Mouse (Mus musculus) layer of hippocampus, postnatal 25 days (tissue): ENCODE results near the gene Itpr1. TPM values are rescaled to one million over a fixed set of nuclear protein-coding genes. Genes with fewer than 3 reads are reported as not detected.

Experiments
- DNase-seq, 2 experiments: peaks; one replicate each; pipeline ENCODE4 v3.0.0; 2022; ENCODE audit warnings: mixed read lengths in 2 of 2, low spot score in 1 of 2; ENCODE audit errors: extremely low spot score in 1 of 2
- total RNA-seq, 2 experiments: library from RNA; stranded (reverse); gene quantifications; 2 replicates each; pipeline ENCODE4 v1.2.3; 2021

Gene Itpr1
- total RNA-seq, 2 experiments from 2014 or later: 258 to 259 TPM

DNA sequence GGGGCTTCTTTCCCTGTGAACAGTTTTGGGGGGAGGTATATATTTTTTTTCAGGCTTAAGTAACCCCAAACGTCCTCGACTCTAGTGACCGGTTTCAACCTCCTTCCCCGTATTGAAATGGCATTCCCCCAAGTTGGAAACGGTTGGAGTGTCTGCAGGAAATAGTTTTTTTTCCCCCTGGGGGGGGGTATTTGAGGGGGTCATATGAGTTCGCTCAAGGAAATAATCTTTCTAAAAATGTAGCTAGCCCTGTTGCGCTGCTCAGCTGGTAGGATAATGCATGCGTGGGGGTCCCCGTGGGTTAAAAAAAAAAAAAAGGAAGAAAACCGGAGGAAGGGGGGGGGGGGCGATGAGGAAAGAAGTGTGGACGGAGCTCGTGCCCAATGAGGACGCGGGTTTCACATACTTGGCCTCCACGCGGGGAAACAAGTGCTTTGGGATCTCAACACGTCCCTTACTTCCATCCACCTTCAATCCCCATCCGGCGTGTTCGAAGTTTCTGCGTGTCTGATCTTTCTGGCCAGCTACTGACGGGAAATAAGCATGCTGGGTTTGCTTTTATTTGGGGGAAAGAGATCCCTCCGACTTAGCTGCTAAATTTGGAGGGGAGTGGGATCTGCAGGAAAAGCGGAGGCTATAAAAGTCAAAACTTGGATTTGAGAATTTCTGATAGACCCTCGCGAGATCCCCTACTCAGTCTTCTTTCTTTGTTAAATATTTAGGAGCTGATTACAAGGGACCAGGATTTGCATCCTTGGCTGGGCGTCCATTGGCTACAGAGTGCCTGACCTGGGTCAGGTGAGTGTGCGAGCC, 791 bp downstream of the Itpr1 start:
- no peak for DNase-seq

DNA sequence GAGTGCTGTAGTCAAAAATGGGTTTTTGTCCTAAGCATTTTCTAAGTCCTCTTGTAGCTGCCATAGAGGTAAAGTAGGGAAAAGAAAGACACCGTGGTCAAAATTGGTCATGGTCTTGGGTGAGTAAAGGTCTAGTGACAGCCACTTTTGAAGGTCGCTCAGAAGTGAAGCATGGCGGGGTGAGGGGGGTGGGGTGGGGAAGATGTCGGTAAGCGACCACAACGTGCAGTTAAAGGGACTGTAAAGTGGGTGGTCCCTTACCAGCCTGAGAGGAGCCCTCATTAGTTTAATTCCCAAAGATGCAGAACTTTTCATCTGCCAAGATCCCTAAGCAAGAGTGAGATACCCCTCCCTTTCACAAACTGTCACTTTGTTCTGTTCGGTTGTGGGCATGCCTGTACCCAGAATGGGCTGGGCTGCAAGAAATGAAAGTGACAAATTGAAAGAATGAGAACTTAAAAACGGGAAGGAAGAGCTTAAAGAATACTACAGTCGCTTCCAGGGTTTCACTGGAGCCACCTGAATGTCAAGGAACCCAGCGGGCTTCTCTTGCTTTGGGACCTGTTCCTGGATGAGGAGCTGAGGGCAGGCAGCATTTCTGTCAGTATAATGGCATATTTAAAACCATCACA, 1.5 kb downstream of the Itpr1 start:
- no peak for DNase-seq

DNA sequence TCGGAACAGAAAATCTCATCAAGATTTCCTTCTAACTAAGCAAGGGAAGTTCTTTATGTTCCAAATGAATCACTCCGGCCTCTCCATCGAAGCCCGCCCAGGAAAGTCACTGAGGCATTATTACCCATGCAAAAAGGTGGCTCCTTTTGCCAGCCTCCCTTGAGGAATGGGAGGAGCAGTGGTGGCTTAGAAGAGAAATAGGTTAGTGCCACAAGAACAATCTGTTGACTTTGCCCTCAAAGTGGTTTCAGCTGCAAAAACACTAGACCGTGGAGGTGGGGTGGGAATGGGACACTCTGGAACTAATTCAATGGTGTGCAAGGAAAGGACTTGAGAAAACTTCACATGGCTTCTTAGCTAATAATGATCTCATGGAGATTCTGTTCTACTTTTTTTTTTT, 3.2 kb downstream of the Itpr1 start:
- DNase-seq: no peak

DNA sequence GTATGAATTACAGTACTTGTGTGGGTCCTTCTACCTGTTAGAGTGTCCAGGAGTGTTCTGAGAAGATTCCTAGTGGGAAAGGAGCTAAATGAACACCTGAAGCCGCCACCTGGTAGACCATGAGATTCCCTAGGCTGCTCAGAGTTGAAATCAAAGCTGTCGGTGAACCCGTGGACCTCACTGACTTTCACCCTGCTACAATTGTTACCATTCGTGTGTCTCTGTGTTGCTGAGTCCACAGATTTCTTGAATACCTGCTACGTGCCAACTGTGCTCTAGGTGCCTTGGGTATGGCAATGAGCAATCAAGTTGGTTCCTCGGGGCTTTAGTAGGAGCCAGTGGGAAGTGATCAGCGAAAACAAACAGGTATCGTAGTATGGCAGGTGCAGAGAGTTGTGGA, 3.9 kb downstream of the Itpr1 start:
- no peak for DNase-seq

DNA sequence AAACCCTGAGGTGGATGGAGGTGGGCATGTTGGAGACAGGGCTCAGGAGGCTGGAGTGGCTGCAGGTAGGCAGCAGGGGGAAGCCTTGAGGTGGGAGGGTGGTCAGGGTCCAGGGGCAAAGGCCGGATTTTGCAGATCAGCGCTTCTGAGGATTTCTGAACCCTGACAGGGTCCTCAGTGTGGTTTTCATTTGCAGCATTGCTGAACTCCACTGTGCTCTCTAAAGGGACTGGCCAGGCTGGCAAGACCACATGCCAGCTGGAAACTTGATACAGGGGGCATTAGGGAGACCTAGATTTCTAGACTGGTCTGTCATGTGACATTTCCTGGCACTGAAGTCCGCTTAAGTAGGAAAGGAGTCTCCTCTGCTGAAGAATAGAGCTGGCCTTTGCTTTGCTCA, 5.1 kb downstream of the Itpr1 start:
- no peak for DNase-seq

DNA sequence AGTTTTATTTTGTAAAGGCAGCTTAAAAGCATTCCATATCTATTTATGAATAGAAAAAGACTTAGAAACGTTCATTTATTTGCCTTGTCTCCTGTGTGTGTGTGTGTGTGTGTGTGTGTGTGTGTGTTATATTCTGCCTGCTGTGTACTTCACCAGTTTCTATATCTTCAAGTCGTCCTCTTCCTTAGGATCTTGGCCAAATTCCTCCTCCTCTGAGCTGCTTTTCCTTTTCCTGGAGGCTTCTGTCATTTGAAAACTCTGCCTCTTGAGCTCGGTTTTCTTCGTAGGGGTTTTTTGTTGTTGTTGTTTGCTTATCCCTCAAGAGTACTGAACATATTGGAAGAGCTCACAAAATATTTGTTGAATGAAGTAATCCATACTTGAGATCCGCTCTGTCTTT, 9.5 kb downstream of the Itpr1 start:
- no peak for DNase-seq

DNA sequence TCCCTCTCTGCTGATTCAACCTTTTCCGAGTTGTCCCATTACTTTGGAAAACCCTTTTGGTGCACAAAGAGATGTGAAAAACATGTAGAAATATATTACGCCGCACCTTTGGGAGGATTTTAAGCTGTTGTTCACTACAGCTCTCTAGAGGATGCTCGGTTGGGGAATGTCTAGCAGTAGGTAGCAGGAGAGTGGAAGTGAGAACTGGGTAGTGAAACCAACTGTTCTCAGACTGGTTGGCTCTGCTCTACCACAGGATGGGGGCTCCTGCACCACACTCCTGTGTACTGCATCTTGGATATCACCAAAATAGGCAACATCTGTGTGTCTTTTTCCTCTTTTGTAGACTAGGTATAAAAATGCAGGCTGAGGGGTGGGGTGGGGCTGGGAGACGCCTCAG, 10.0 kb downstream of the Itpr1 start:
- DNase-seq: no peak

DNA sequence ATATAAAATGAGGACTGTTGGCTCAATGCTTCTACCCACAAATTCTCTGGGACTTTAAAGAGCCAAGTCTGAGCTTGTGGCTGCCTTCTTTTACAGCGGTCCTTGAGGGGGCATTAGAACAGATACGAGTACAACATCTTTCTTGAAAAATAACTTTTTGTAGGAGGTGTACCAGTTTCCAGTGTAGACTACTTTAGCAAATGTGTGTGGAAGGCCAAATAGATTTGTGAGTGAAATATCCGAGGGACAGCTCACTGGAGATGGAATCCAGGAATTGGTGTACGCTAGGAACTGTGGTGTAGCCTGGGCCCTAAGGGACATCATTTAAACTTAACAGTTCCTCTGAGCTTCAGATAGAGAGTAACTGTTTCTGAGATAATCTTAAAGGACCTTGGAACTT, 11.5 kb downstream of the Itpr1 start:
- DNase-seq: no peak

DNA sequence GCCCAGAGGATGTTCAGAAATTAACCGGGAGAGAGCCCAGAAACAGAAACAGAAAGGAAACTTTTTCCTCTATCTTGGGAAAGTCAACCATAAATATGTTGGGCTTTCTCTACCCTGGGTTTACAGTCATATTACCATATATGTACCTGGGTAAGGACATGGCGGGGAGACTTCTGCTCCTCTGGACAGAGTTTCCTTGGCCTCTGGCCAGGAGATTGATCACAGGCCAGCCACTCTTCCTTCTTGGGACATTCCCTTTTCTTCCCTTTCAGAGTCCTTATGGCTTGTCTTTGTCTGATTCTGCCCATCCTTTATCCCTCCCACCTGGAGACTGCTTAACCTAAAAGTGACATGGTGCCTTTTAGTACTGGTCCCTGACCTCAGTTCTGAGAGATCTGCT, 12.1 kb downstream of the Itpr1 start:
- no peak for DNase-seq

DNA sequence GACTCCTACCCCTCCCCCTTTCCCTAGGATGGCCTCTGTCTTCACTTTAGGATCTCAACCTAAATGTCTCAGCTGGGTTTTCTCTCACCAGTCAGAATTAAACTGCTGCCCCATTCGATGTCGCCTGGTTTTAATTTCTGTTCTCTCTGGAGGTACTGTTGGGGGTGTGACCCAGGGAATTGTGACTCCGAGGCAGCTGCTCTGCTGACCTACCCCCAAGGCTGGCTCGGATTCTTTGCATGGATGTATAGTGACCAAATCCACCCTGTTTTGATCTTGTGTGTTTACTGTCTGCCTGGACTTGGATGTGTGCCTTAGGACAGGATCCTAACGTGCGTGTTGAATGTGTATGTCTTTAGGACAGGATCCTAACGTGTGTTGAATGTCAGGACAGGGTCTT, 13.3 kb downstream of the Itpr1 start:
- no peak for DNase-seq

DNA sequence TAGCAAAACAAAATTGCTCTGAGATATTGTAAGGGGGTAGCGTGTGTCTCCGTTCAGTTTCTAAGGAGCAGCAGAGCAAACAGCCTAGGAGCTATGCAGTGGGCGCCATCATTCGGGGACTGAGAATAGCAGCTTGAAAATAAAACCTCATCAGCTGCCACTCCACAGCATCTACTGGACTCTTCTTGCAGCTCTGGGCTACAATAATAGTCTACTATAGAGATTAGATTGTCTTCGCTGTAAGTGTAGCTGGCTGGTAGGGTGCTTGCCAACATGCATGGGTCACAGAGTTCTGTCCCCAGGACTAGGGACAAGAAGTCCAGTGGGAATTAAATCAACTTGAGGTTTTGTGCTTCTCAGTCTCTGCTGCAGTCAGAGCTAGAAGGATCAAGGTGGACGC, 14.6 kb downstream of the Itpr1 start:
- DNase-seq: no peak

DNA sequence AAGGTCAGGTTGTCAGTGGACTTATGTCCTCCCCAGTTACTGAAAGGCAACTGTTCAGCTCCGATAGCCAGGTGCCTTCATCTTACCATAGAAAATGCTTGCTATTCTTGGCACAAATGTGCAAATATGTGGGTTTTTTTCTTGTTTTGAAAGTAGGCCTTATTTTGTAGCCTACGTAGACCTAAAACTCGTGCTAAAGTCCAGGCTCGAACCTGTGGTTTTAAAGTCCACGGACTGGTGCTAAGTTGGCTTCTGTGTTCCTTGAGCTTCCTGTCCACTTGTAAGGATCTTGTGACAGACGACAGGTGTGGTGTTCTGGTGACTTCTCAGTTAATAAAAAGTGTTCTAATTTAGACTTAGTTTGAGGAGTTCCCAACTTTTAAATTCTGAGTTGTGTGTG, 15.2 kb downstream of the Itpr1 start:
- no peak for DNase-seq

DNA sequence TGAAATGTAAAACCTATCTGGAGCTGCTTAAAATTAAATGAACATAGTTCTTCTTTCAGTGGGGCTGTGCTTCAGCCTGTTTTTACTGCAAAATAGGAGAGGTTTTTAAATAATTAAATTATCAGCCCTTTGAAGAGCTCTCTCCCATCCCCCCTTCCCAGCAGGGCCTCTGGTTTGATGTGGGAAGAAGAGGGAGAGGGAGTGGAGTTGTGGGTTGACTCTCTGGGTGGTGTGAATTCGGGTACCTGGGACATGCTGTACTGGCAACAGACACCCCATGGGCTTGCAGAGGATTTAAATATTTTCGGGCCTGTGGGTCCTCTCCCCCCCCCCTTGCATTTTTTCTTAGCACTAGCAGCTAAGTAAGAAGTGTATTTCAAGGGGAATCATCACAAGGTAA, 15.7 kb downstream of the Itpr1 start:
- DNase-seq: no peak

DNA sequence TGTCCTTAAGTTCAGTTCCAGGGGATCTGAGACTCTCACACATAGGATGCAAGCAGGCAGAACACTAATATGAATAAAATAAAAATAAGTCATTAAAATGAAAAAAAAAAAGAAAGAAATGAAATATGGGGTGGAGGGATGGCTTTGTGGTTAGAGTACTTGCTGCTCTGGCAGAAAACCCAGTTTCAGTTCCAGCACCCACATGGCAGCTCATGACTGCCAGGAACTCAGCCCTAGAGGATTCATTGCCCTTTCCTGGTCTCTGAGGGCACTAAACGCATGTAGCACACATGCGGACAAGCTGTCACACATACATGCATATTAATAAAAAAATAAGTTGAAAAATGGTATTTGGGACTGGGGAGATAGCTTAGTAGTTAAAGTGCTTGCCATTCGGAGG, 17.7 kb downstream of the Itpr1 start:
- DNase-seq: no peak

DNA sequence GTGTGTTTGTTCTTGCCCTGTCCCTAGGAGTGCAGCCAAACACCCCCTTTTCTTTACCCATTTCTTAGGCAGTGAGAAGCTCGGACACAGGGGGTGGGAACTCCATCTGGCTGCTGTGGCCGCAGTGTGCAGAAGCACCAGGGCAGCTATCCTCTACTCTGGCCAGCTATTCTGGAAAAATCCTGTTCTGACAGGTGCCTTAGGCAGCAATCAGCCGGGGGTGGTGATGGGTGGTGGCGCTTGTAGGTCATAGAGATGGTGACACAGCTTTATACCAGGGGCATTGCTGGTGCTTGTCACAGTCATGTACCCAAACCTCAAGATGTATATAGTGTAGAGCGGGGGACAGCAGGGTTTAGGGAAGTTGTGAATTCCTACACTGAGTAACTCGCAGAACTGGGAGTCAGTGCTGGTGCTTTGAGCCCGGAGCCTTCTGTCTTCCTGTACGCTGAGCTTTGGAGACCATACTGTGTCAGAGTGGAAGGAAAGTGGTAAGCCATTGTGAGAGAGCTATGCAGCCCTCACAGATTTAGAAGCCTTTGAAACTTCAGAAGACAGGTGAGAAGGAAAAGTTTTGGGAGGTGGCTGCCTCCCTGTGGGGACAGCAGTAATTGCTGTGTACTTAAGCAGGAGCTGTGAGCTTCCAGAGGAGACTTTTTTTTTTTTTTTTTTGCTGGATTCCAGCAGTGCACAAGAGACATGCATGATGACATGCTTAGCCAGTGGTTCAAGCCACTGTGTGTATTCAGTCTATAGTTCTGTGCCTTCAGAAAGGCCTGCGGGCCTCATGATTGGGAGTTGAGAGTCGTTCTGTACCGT, 19.2 kb downstream of the Itpr1 start:
- DNase-seq: no peak

DNA sequence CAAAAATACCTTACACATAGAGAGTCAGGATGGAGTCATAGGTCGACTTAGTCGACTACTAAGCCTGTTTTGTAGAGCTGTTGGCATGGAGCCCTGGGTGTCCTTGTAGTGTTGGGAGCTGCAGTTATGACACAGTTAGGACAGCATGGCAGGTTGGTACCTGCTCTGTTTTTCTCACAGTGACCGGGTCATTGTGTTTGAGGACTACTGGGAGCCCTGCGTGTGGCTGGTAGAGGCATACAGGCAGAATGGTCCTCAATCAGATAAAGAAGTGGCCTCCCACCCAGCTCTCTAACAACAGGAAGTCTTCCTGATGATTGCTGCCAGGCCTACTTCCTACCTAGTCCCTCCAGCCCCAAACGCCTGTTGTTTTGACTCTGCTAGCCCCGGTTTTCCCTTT, 20.2 kb downstream of the Itpr1 start:
- no peak for DNase-seq

DNA sequence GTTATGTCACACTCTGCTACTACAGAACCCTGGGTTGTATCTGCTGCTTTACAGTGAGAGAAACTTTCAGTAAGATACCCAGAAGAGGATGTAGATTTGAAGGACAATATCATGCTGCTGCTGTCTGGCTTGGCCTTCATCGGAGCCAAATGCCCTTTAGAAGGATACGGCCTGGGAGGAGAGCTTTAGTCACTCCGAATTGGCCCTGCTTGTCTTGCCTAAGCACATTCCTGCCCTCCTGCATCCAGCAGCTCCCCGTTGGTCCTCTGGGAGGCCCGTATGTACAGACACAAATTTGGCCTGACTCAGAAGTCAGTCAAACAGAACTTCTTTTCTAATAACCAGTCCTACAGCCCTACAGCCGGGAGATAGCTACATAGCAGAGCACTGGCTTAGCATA, 21.6 kb downstream of the Itpr1 start:
- DNase-seq: no peak

DNA sequence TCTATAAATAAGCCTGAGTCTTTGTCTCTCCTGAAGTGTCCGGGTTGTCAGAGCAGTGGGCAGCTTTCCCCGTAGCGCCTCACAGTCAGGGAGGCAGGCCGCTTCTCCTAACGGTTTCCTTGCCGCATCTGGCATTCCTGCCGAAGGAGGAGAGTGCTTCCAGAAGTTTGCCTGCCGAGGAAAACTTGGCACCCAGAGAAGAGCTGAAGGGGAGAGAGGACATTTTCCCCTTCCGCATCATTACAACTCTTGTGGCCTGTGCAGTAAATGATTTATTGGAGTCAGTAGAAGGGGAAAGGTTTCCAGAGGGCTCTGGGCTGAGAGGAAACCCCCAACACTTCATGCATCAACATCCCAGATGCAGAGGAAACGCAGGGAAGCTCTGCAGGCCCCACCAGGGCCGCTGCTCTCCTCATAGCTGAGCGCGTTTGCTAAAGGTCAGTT, 22.8 kb downstream of the Itpr1 start:
- no peak for DNase-seq

DNA sequence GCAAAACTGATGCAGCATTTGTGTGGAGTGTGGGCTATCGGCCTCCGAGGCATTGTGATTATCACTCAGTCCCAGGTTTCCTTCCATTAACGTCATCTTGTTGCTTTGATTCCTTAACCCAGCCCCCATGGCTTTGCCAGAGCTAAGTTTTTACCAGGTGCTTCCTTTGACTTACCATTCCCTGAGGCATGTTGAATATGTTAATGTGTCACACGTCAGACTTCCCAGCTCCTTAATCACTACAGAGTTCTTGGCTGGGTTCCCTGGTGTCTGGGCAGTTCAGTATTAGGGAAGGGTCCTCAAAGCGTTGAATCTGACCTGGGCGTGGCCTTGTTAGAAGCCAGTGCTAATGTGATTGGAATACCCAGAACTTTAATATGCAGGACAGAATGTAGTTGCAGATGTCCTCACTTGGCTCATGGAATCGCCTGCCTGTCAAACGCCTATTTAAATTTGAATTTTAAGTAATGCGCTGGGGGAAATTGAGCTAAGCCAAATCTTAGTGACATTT, 23.6 kb downstream of the Itpr1 start:
- no peak for DNase-seq

DNA sequence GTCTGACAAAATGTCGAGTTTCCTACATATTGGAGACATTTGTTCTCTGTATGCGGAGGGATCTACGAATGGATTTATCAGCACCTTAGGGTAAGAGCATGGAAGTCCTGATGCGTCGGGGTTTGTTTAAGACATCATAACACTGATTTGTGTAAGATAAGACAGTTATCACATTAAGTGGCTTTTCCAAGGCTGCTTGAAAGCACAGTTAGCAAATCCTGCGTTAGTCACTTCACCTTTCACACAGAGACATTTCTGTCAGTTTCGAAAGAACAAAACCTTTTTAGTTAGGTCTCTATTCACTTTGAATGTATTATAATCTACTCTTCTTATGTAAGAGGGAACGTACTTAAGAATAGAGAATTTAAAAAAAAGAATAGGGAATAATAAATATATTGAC, 24.1 kb downstream of the Itpr1 start:
- no peak for DNase-seq

DNA sequence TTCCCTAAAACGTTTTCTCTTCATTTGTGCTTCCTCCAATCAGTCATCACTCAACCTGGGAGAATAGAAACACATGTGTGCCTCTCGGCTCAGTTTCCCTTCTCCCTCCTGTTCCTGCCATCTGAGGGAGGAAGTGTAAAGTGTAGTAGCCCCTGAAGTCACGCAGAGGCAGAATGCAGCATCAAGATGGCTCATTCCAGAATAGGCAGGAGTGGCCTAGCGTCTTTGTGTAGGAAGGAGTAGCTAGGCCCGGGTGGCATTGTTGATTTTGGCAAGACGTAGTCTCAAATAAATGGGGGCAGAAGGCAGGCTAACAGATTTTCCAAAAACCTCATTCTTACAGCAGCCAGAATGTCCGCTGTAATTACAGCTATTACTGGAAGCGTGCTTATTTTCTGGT, 24.7 kb downstream of the Itpr1 start:
- DNase-seq: no peak
